Comparison of ENCODE assay signal across 10 mouse cellular contexts in the genomic region with DNA sequence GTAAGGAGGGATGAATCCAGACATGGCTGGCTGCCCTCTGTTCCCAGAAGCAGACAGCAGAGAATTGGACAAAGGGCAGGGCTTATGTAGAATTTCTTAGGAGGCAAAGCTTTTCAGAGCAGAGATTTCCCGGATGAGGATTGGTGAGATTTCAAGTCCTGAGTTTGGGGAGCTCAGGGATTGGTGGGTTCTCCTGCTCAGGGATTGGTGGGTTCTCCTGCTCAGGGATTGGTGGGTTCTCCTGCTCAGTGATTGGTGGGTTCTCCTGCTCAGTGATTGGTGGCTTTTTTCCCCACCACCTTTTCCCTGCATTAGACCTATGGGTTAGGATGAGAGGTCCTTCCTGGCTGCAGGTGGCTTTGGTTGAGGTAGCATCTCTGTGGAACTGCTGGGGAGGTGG. TPM values are rescaled to one million over a fixed set of nuclear protein-coding genes. Genes with fewer than 3 reads are reported as not detected.
DNase-seq lines count a peak whose midpoint lies in the region; ATAC-seq lines count a peak whose summit lies in the region.
"Had no signal": no experiment of that assay in that cellular context is flagged by ENCODE, and none has a peak within 500 bp of the region (broad histone marks: within the 10 kb centered on the region; RNA-seq: fewer than 3 reads in every experiment).

No protein-coding gene starts in this region.

- no peaks in the 10 kb centered on the region for H3K4me1 ChIP-seq in heart, embryonic 13.5 days
- H3K4me1 ChIP-seq in heart, embryonic 11.5 days (ENCODE audit: control insufficient read depth, insufficient read depth, low read length): no peaks in the 10 kb centered on the region
- H3K4me1 ChIP-seq in forebrain, embryonic 12.5 days: no peaks in the 10 kb centered on the region
- no peaks in the 10 kb centered on the region for H3K4me1 ChIP-seq in midbrain, embryonic 11.5 days (ENCODE audit: control insufficient read depth, insufficient read depth, low read length)
- no peaks in the 10 kb centered on the region for H3K4me1 ChIP-seq in kidney, embryonic 16.5 days (ENCODE audit: insufficient read depth, low read length)

- H3K36me3 ChIP-seq in heart, embryonic 13.5 days: no peaks in the 10 kb centered on the region
- H3K36me3 ChIP-seq in heart, embryonic 11.5 days (ENCODE audit: control insufficient read depth, insufficient read depth, low read length): no peaks in the 10 kb centered on the region
- H3K36me3 ChIP-seq in forebrain, embryonic 12.5 days (replicated peaks): no peaks in the 10 kb centered on the region
- no peaks in the 10 kb centered on the region for H3K36me3 ChIP-seq in midbrain, embryonic 11.5 days (ENCODE audit: control insufficient read depth, insufficient read depth, low read length)
- H3K36me3 ChIP-seq in kidney, embryonic 16.5 days (ENCODE audit: insufficient read depth, low read length): 0 out of 2 replicates have a peak, but pooled peaks cover 2% of the 10 kb centered on the region

- ATAC-seq in heart, embryonic 13.5 days (ENCODE audit: extremely low read depth, insufficient number of reproducible peaks, low FRiP score, low TSS enrichment): no peak
- ATAC-seq in heart, embryonic 11.5 days (replicated peaks; ENCODE audit: insufficient number of reproducible peaks, low FRiP score, low TSS enrichment): no peak
- peak; percentile 55 for ATAC-seq in forebrain, embryonic 12.5 days (ENCODE audit: low FRiP score)
- ATAC-seq in midbrain, embryonic 11.5 days (ENCODE audit: low FRiP score): peak; percentile 33; the same call in 1 of the 2 replicates
- no peak for ATAC-seq in erythroid progenitor cell, adult 5-6 weeks (replicated peaks; ENCODE audit: low FRiP score, poor library complexity, severe bottlenecking)
- ATAC-seq in kidney, embryonic 16.5 days (ENCODE audit: low FRiP score, low TSS enrichment): no peak; the same call in 1 of the 2 replicates

- H3K4me2 ChIP-seq in heart, embryonic 13.5 days: 0 out of 2 replicates have a peak overlapping the region, but pooled peaks have one; percentile 64
- H3K4me2 ChIP-seq in heart, embryonic 11.5 days: no peak overlapping the region
- H3K4me2 ChIP-seq in forebrain, embryonic 12.5 days: peak overlapping the region; percentile 51
- no peak overlapping the region for H3K4me2 ChIP-seq in midbrain, embryonic 11.5 days
- no peak overlapping the region for H3K4me2 ChIP-seq in kidney, embryonic 16.5 days (replicated peaks; ENCODE audit: low read depth, low read length)

- 59% methylated on average over 1 of the region's 1 CpGs for WGBS in heart, embryonic 13.5 days
- 73% methylated on average over 1 of the region's 1 CpGs for WGBS in heart, embryonic 11.5 days (ENCODE audit: insufficient replicate concordance)
- 83% methylated on average over 1 of the region's 1 CpGs for WGBS in forebrain, embryonic 12.5 days
- 67% methylated on average over 1 of the region's 1 CpGs for WGBS in midbrain, embryonic 11.5 days
- 87% methylated on average over 1 of the region's 1 CpGs for WGBS in kidney, embryonic 16.5 days

- peaks cover 32% of the 10 kb centered on the region; the same call in 1 of the 2 replicates for H3K27me3 ChIP-seq in heart, embryonic 13.5 days (replicated peaks)
- H3K27me3 ChIP-seq in heart, embryonic 11.5 days (ENCODE audit: control insufficient read depth, insufficient read depth, low read length): no peaks in the 10 kb centered on the region; the same call in 1 of the 2 replicates
- peaks cover 6% of the 10 kb centered on the region; the same call in 1 of the 2 replicates for H3K27me3 ChIP-seq in forebrain, embryonic 12.5 days
- H3K27me3 ChIP-seq in midbrain, embryonic 11.5 days (ENCODE audit: control insufficient read depth, insufficient read depth, low read length): no peaks in the 10 kb centered on the region
- no peaks in the 10 kb centered on the region for H3K27me3 ChIP-seq in kidney, embryonic 16.5 days (ENCODE audit: insufficient read depth, low read length)

- H3K27ac ChIP-seq in heart, embryonic 13.5 days (replicated peaks): no peak overlapping the region
- no peak overlapping the region for H3K27ac ChIP-seq in heart, embryonic 11.5 days (ENCODE audit: low read depth, low read length)
- no peak overlapping the region for H3K27ac ChIP-seq in forebrain, embryonic 12.5 days
- no peak overlapping the region for H3K27ac ChIP-seq in midbrain, embryonic 11.5 days (ENCODE audit: low read depth, low read length)
- no peak overlapping the region for H3K27ac ChIP-seq in kidney, embryonic 16.5 days (ENCODE audit: low read length)

- H3K9ac ChIP-seq in heart, embryonic 13.5 days: no peak overlapping the region
- H3K9ac ChIP-seq in heart, embryonic 11.5 days (ENCODE audit: low read depth, low read length): no peak overlapping the region
- H3K9ac ChIP-seq in forebrain, embryonic 12.5 days: no peak overlapping the region
- no peak overlapping the region for H3K9ac ChIP-seq in midbrain, embryonic 11.5 days (ENCODE audit: low read length)
- no peak overlapping the region for H3K9ac ChIP-seq in kidney, embryonic 16.5 days (replicated peaks; ENCODE audit: low read length)

- H3K9me3 ChIP-seq in heart, embryonic 13.5 days: no peaks in the 10 kb centered on the region
- H3K9me3 ChIP-seq in heart, embryonic 11.5 days (replicated peaks; ENCODE audit: control insufficient read depth, low read length): no peaks in the 10 kb centered on the region
- H3K9me3 ChIP-seq in forebrain, embryonic 12.5 days: no peaks in the 10 kb centered on the region
- H3K9me3 ChIP-seq in midbrain, embryonic 11.5 days (ENCODE audit: control insufficient read depth, low read length): no peaks in the 10 kb centered on the region
- H3K9me3 ChIP-seq in kidney, embryonic 16.5 days (ENCODE audit: low read length): no peaks in the 10 kb centered on the region

- DNase-seq in MN1 (ENCODE audit: low spot score): peak; percentile 86
- DNase-seq in midbrain, embryonic 11.5 days (ENCODE audit: low spot score, missing footprints): peak; percentile 28
- no peak for DNase-seq in frontal cortex, postnatal 25 days (ENCODE audit: low spot score in 2 of 2)
- DNase-seq: kidney, adult 8-10 months; lung, postnatal 36 days had no signal

- no peak overlapping the region for H3K4me3 ChIP-seq in heart, embryonic 13.5 days
- H3K4me3 ChIP-seq in heart, embryonic 11.5 days (ENCODE audit: low read depth, low read length): no peak overlapping the region
- H3K4me3 ChIP-seq in forebrain, embryonic 12.5 days (replicated peaks): no peak overlapping the region
- no peak overlapping the region for H3K4me3 ChIP-seq in midbrain, embryonic 11.5 days (ENCODE audit: low read depth, low read length)
- no peak overlapping the region for H3K4me3 ChIP-seq in kidney, embryonic 16.5 days (ENCODE audit: low read length)

RNA-seq across cellular contexts. Expression of gene Fam198a, which starts 13.8 kb away (rescaled TPM):
- polyA plus RNA-seq in heart, embryonic 13.5 days (2015; fragmentation: Nextera tagmentation; extraction: Ambion mirVana): 0.90 and 0.94 TPM in 2 replicates
- 0.35 and 0.44 TPM in 2 replicates for polyA plus RNA-seq in heart, embryonic 11.5 days (2014; fragmentation: Nextera tagmentation; extraction: Ambion mirVana)
- 1.2 and 1.3 TPM in 2 replicates for polyA plus RNA-seq in forebrain, embryonic 12.5 days (2016; fragmentation: Nextera tagmentation; extraction: Ambion mirVana)
- polyA plus RNA-seq in midbrain, embryonic 11.5 days (2014; fragmentation: Nextera tagmentation; extraction: Ambion mirVana): 0.23 and 0.52 TPM in 2 replicates
- total RNA-seq in erythroid progenitor cell, adult 5-6 weeks (2015; ENCODE audit: low replicate concordance): not detected in 2 replicates
- total RNA-seq in erythroid progenitor cell, adult 5-6 weeks (2017; ENCODE audit: low replicate concordance): not detected in 2 replicates
- polyA plus RNA-seq in kidney, embryonic 16.5 days (2015; fragmentation: Nextera tagmentation; extraction: Ambion mirVana): 2.0 and 2.8 TPM in 2 replicates

RNA-seq across cellular contexts. Expression of gene Cyp8b1, which starts 20.8 kb away (rescaled TPM):
- polyA plus RNA-seq in heart, embryonic 13.5 days (2015; fragmentation: Nextera tagmentation; extraction: Ambion mirVana): not detected in 2 replicates
- not detected in 2 replicates for polyA plus RNA-seq in heart, embryonic 11.5 days (2014; fragmentation: Nextera tagmentation; extraction: Ambion mirVana)
- polyA plus RNA-seq in forebrain, embryonic 12.5 days (2016; fragmentation: Nextera tagmentation; extraction: Ambion mirVana): not detected in 2 replicates
- not detected in 2 replicates for polyA plus RNA-seq in midbrain, embryonic 11.5 days (2014; fragmentation: Nextera tagmentation; extraction: Ambion mirVana)
- not detected in 2 replicates for total RNA-seq in erythroid progenitor cell, adult 5-6 weeks (2015; ENCODE audit: low replicate concordance)
- total RNA-seq in erythroid progenitor cell, adult 5-6 weeks (2017; ENCODE audit: low replicate concordance): not detected in 2 replicates
- polyA plus RNA-seq in kidney, embryonic 16.5 days (2015; fragmentation: Nextera tagmentation; extraction: Ambion mirVana): not detected in 2 replicates

RNA-seq across cellular contexts. Expression of gene Ackr2, which starts 38.8 kb away (rescaled TPM):
- 0.64 and 0.79 TPM in 2 replicates for polyA plus RNA-seq in heart, embryonic 13.5 days (2015; fragmentation: Nextera tagmentation; extraction: Ambion mirVana)
- polyA plus RNA-seq in heart, embryonic 11.5 days (2014; fragmentation: Nextera tagmentation; extraction: Ambion mirVana): 0.10 TPM in 1 of 2 replicates, not detected in the other
- 0.89 and 1.2 TPM in 2 replicates for polyA plus RNA-seq in forebrain, embryonic 12.5 days (2016; fragmentation: Nextera tagmentation; extraction: Ambion mirVana)
- polyA plus RNA-seq in midbrain, embryonic 11.5 days (2014; fragmentation: Nextera tagmentation; extraction: Ambion mirVana): 1.6 and 1.7 TPM in 2 replicates
- total RNA-seq in erythroid progenitor cell, adult 5-6 weeks (2015; ENCODE audit: low replicate concordance): not detected in 2 replicates
- total RNA-seq in erythroid progenitor cell, adult 5-6 weeks (2017; ENCODE audit: low replicate concordance): not detected in 2 replicates
- polyA plus RNA-seq in kidney, embryonic 16.5 days (2015; fragmentation: Nextera tagmentation; extraction: Ambion mirVana): 0.90 and 1.2 TPM in 2 replicates

RNA-seq across cellular contexts. Expression of gene Pomgnt2, which starts 60.0 kb away (rescaled TPM):
- 11.7 and 12.4 TPM in 2 replicates for polyA plus RNA-seq in heart, embryonic 13.5 days (2015; fragmentation: Nextera tagmentation; extraction: Ambion mirVana)
- 8.8 and 10.6 TPM in 2 replicates for polyA plus RNA-seq in heart, embryonic 11.5 days (2014; fragmentation: Nextera tagmentation; extraction: Ambion mirVana)
- 14.0 and 15.2 TPM in 2 replicates for polyA plus RNA-seq in forebrain, embryonic 12.5 days (2016; fragmentation: Nextera tagmentation; extraction: Ambion mirVana)
- 8.9 and 9.7 TPM in 2 replicates for polyA plus RNA-seq in midbrain, embryonic 11.5 days (2014; fragmentation: Nextera tagmentation; extraction: Ambion mirVana)
- total RNA-seq in erythroid progenitor cell, adult 5-6 weeks (2015; ENCODE audit: low replicate concordance): not detected in 2 replicates
- total RNA-seq in erythroid progenitor cell, adult 5-6 weeks (2017; ENCODE audit: low replicate concordance): 0.64 TPM in 1 of 2 replicates, not detected in the other
- 19.1 and 19.9 TPM in 2 replicates for polyA plus RNA-seq in kidney, embryonic 16.5 days (2015; fragmentation: Nextera tagmentation; extraction: Ambion mirVana)

Comparison
In these comparisons a context has a peak if more than half of its experiments do, and no peak if none do; other contexts are left out.
1. H3K4me2 ChIP-seq: peak in heart, embryonic 13.5 days (single experiment) and forebrain, embryonic 12.5 days (single experiment); none in heart, embryonic 11.5 days (single experiment), midbrain, embryonic 11.5 days (single experiment) and kidney, embryonic 16.5 days (single experiment).
2. ATAC-seq: peak in forebrain, embryonic 12.5 days (single experiment) and midbrain, embryonic 11.5 days (single experiment); none in heart, embryonic 13.5 days (single experiment), heart, embryonic 11.5 days (single experiment), erythroid progenitor cell, adult 5-6 weeks (single experiment) and kidney, embryonic 16.5 days (single experiment).
3. DNase-seq: peak in MN1 (single experiment) and midbrain, embryonic 11.5 days (single experiment); none in frontal cortex, postnatal 25 days (0 of 2).